Mouse (Mus musculus): Measurements from ENCODE around the gene Zfp280b. TPM values are rescaled to one million over a fixed set of nuclear protein-coding genes. Genes with fewer than 3 reads are reported as not detected.

Zfp280b gene
- polyA plus RNA-seq, 1 experiment: 10.7 TPM

- no peak overlapping the region for H3K27ac ChIP-seq (ENCODE audit: insufficient read depth, low read length)
- no peak overlapping the region for H3K4me3 ChIP-seq (ENCODE audit: insufficient read depth, low read length)
- no peaks in the 10 kb centered on the region; the same call in 1 of the 2 replicates for H3K4me1 ChIP-seq (ENCODE audit: control insufficient read depth, insufficient read depth, low read length)
- TF ChIP-seq CTCF (IDR thresholded peaks at IDR 0.05; ENCODE audit: extremely low read depth, insufficient read depth, low read length): no peak
Observed at GRCm38 (mm10) chr10:76003221-76003620, 29.2 kb upstream of the Zfp280b start.

- no peak overlapping the region for H3K4me3 ChIP-seq (ENCODE audit: insufficient read depth, low read length)
- H3K4me1 ChIP-seq (ENCODE audit: control insufficient read depth, insufficient read depth, low read length): no peaks in the 10 kb centered on the region; the same call in 1 of the 2 replicates
- no peak for TF ChIP-seq POLR2A (IDR thresholded peaks at IDR 0.05; ENCODE audit: extremely low read depth, insufficient read depth, low read length)
- no peak for TF ChIP-seq CTCF (IDR thresholded peaks at IDR 0.05; ENCODE audit: extremely low read depth, insufficient read depth, low read length)
- H3K27ac ChIP-seq (ENCODE audit: insufficient read depth, low read length): no peak overlapping the region
Observed at GRCm38 (mm10) chr10:76006385-76006784, 26.1 kb upstream of the Zfp280b start.

- TF ChIP-seq CTCF (IDR thresholded peaks at IDR 0.05; ENCODE audit: extremely low read depth, insufficient read depth, low read length) (no peak), POLR2A (IDR thresholded peaks at IDR 0.05; ENCODE audit: extremely low read depth, insufficient read depth, low read length) (no peak)
- Histone ChIP-seq H3K4me1 (ENCODE audit: control insufficient read depth, insufficient read depth, low read length) (no peaks in the 10 kb centered on the region), H3K4me3 (ENCODE audit: insufficient read depth, low read length) (no peak overlapping the region), H3K27ac (ENCODE audit: insufficient read depth, low read length) (no peak overlapping the region)
Observed at GRCm38 (mm10) chr10:76009812-76010211, 22.6 kb upstream of the Zfp280b start.

- Histone ChIP-seq H3K4me1 (ENCODE audit: control insufficient read depth, insufficient read depth, low read length) (no peaks in the 10 kb centered on the region), H3K4me3 (ENCODE audit: insufficient read depth, low read length) (no peak overlapping the region), H3K27ac (ENCODE audit: insufficient read depth, low read length) (no peak overlapping the region)
- TF ChIP-seq POLR2A (IDR thresholded peaks at IDR 0.05; ENCODE audit: extremely low read depth, insufficient read depth, low read length) (no peak), CTCF (IDR thresholded peaks at IDR 0.05; ENCODE audit: extremely low read depth, insufficient read depth, low read length) (no peak)
Observed at GRCm38 (mm10) chr10:76012922-76013321, 19.5 kb upstream of the Zfp280b start.

GRCm38 (mm10) chr10:76016886-76017285 lies 15.6 kb upstream of the Zfp280b start:
- no peak for TF ChIP-seq CTCF (IDR thresholded peaks at IDR 0.05; ENCODE audit: extremely low read depth, insufficient read depth, low read length)
- no peak for TF ChIP-seq POLR2A (IDR thresholded peaks at IDR 0.05; ENCODE audit: extremely low read depth, insufficient read depth, low read length)
- Histone ChIP-seq H3K4me1 (ENCODE audit: control insufficient read depth, insufficient read depth, low read length) (no peaks in the 10 kb centered on the region), H3K4me3 (ENCODE audit: insufficient read depth, low read length) (no peak overlapping the region), H3K27ac (ENCODE audit: insufficient read depth, low read length) (no peak overlapping the region)

- H3K4me1 ChIP-seq (ENCODE audit: control insufficient read depth, insufficient read depth, low read length): no peaks in the 10 kb centered on the region
- TF ChIP-seq CTCF (IDR thresholded peaks at IDR 0.05; ENCODE audit: extremely low read depth, insufficient read depth, low read length) (no peak), POLR2A (IDR thresholded peaks at IDR 0.05; ENCODE audit: extremely low read depth, insufficient read depth, low read length) (no peak)
- H3K27ac ChIP-seq (ENCODE audit: insufficient read depth, low read length): no peak overlapping the region
- no peak overlapping the region for H3K4me3 ChIP-seq (ENCODE audit: insufficient read depth, low read length)
Observed at GRCm38 (mm10) chr10:76021728-76022127, 10.7 kb upstream of the Zfp280b start.

- Histone ChIP-seq H3K4me1 (ENCODE audit: control insufficient read depth, insufficient read depth, low read length) (no peaks in the 10 kb centered on the region), H3K27ac (ENCODE audit: insufficient read depth, low read length) (no peak overlapping the region)
- TF ChIP-seq CTCF (IDR thresholded peaks at IDR 0.05; ENCODE audit: extremely low read depth, insufficient read depth, low read length) (no peak), POLR2A (IDR thresholded peaks at IDR 0.05; ENCODE audit: extremely low read depth, insufficient read depth, low read length) (no peak)
Observed at GRCm38 (mm10) chr10:76023921-76024320, 8.5 kb upstream of the Zfp280b start.

GRCm38 (mm10) chr10:76025470-76026190 lies 6.8 kb upstream of the Zfp280b start:
- TF ChIP-seq CTCF (IDR thresholded peaks at IDR 0.05; ENCODE audit: extremely low read depth, insufficient read depth, low read length) (no peak), POLR2A (IDR thresholded peaks at IDR 0.05; ENCODE audit: extremely low read depth, insufficient read depth, low read length) (no peak)
- Histone ChIP-seq H3K4me3 (ENCODE audit: insufficient read depth, low read length) (no peak overlapping the region), H3K4me1 (ENCODE audit: control insufficient read depth, insufficient read depth, low read length) (no peaks in the 10 kb centered on the region), H3K27ac (ENCODE audit: insufficient read depth, low read length) (no peak overlapping the region)

More at GRCm38 (mm10) chr10:76023921-76024320, 8.5 kb upstream of the Zfp280b start:
- H3K4me3 ChIP-seq (ENCODE audit: insufficient read depth, low read length): no peak overlapping the region

GRCm38 (mm10) chr10:76027127-76028015 lies 5.1 kb upstream of the Zfp280b start:
- TF ChIP-seq POLR2A (IDR thresholded peaks at IDR 0.05; ENCODE audit: extremely low read depth, insufficient read depth, low read length) (no peak), CTCF (IDR thresholded peaks at IDR 0.05; ENCODE audit: extremely low read depth, insufficient read depth, low read length) (no peak)
- Histone ChIP-seq H3K27ac (ENCODE audit: insufficient read depth, low read length) (no peak overlapping the region), H3K4me1 (ENCODE audit: control insufficient read depth, insufficient read depth, low read length) (no peaks in the 10 kb centered on the region; the same call in 1 of the 2 replicates), H3K4me3 (ENCODE audit: insufficient read depth, low read length) (no peak overlapping the region)
